Mouse (Mus musculus): ENCODE data around the gene Zkscan5. TPM values are rescaled to one million over a fixed set of nuclear protein-coding genes. Genes with fewer than 3 reads are reported as not detected.

The Zkscan5 gene
- polyA plus RNA-seq, 1 experiment from 2014 or later: 15.4 TPM

- H3K36me3 ChIP-seq (ENCODE audit: control insufficient read depth, insufficient read depth, low read length): no peaks in the 10 kb centered on the region; the same call in 1 of the 2 replicates
- DNase-seq (ENCODE audit: low spot score): peak; percentile 44
- H3K27me3 ChIP-seq (ENCODE audit: control insufficient read depth, insufficient read depth, low read length): no peaks in the 10 kb centered on the region
Measured at GRCm38 (mm10) chr5:145234636-145235035, 30.3 kb downstream of the Zkscan5 start.

GRCm38 (mm10) chr5:145249520-145249919 is 45.2 kb downstream of the Zkscan5 start:
- H3K9ac ChIP-seq (ENCODE audit: low read depth, low read length): no peak overlapping the region
- H3K4me1 ChIP-seq (replicated peaks; ENCODE audit: control insufficient read depth, insufficient read depth, low read length): no peaks in the 10 kb centered on the region
- no peak for DNase-seq (ENCODE audit: low spot score)
- no peak overlapping the region for H3K4me2 ChIP-seq (replicated peaks; ENCODE audit: low read depth, low read length)
- H3K27ac ChIP-seq (ENCODE audit: low read depth, low read length): no peak overlapping the region
- H3K4me3 ChIP-seq (ENCODE audit: low read depth, low read length): no peak overlapping the region
- H3K9me3 ChIP-seq (ENCODE audit: control insufficient read depth, low read length): no peaks in the 10 kb centered on the region
- H3K36me3 ChIP-seq (ENCODE audit: control insufficient read depth, insufficient read depth, low read length): no peaks in the 10 kb centered on the region
- 96% methylated on average over 3 of the region's 3 CpGs for WGBS
- ATAC-seq (ENCODE audit: low FRiP score): no peak
- H3K27me3 ChIP-seq (ENCODE audit: control insufficient read depth, insufficient read depth, low read length): no peaks in the 10 kb centered on the region

More at GRCm38 (mm10) chr5:145234636-145235035, 30.3 kb downstream of the Zkscan5 start:
- Histone ChIP-seq H3K4me3 (ENCODE audit: low read depth, low read length) (no peak overlapping the region), H3K4me1 (replicated peaks; ENCODE audit: control insufficient read depth, insufficient read depth, low read length) (no peaks in the 10 kb centered on the region), H3K9ac (ENCODE audit: low read depth, low read length) (no peak overlapping the region), H3K9me3 (ENCODE audit: control insufficient read depth, low read length) (no peaks in the 10 kb centered on the region), H3K4me2 (replicated peaks; ENCODE audit: low read depth, low read length) (no peak overlapping the region), H3K27ac (ENCODE audit: low read depth, low read length) (no peak overlapping the region)
- ATAC-seq (ENCODE audit: low FRiP score): no peak

Other genes with a start within 250 kb of the Zkscan5 start
- gene Smurf1, start 238.7 kb upstream of the Zkscan5 start, polyA plus RNA-seq (2014; fragmentation: Nextera tagmentation; extraction: Ambion mirVana): 16.6 and 18.1 TPM in 2 replicates
- not detected in 2 replicates for gene Gm4871, start 171.8 kb upstream of the Zkscan5 start, polyA plus RNA-seq (2014; fragmentation: Nextera tagmentation; extraction: Ambion mirVana)
- gene 1700018F24Rik, start 161.6 kb upstream of the Zkscan5 start, polyA plus RNA-seq (2014; fragmentation: Nextera tagmentation; extraction: Ambion mirVana): 0.13 TPM in 1 of 2 replicates, not detected in the other
- 179 and 185 TPM in 2 replicates for gene Arpc1a, start 120.7 kb upstream of the Zkscan5 start, polyA plus RNA-seq (2014; fragmentation: Nextera tagmentation; extraction: Ambion mirVana)
- not detected in 2 replicates for gene Kpna7, start 120.5 kb upstream of the Zkscan5 start, polyA plus RNA-seq (2014; fragmentation: Nextera tagmentation; extraction: Ambion mirVana)
- gene Arpc1b, start 90.3 kb upstream of the Zkscan5 start, polyA plus RNA-seq (2014; fragmentation: Nextera tagmentation; extraction: Ambion mirVana): 49.3 and 54.3 TPM in 2 replicates
- gene Pdap1, start 64.3 kb upstream of the Zkscan5 start, polyA plus RNA-seq (2014; fragmentation: Nextera tagmentation; extraction: Ambion mirVana): 127 and 138 TPM in 2 replicates
- gene Bud31, start 64.2 kb upstream of the Zkscan5 start, polyA plus RNA-seq (2014; fragmentation: Nextera tagmentation; extraction: Ambion mirVana): 265 and 269 TPM in 2 replicates
- gene Ptcd1, start 37.5 kb upstream of the Zkscan5 start, polyA plus RNA-seq (2014; fragmentation: Nextera tagmentation; extraction: Ambion mirVana): 12.3 and 15.9 TPM in 2 replicates
- gene Cpsf4, start 37.3 kb upstream of the Zkscan5 start, polyA plus RNA-seq (2014; fragmentation: Nextera tagmentation; extraction: Ambion mirVana): 27.3 and 31.9 TPM in 2 replicates
- 486 and 490 TPM in 2 replicates for gene Atp5j2, start 12.5 kb upstream of the Zkscan5 start, polyA plus RNA-seq (2014; fragmentation: Nextera tagmentation; extraction: Ambion mirVana)
- gene Zkscan14, start 2.7 kb upstream of the Zkscan5 start, polyA plus RNA-seq (2014; fragmentation: Nextera tagmentation; extraction: Ambion mirVana): 8.8 and 9.0 TPM in 2 replicates
- 45.9 and 47.6 TPM in 2 replicates for gene Zfp655, start 27.2 kb downstream of the Zkscan5 start, polyA plus RNA-seq (2014; fragmentation: Nextera tagmentation; extraction: Ambion mirVana)
- gene Zscan25, start 75.9 kb downstream of the Zkscan5 start, polyA plus RNA-seq (2014; fragmentation: Nextera tagmentation; extraction: Ambion mirVana): 0.53 and 1.3 TPM in 2 replicates
- not detected in 2 replicates for gene Cyp3a57, start 140.7 kb downstream of the Zkscan5 start, polyA plus RNA-seq (2014; fragmentation: Nextera tagmentation; extraction: Ambion mirVana)

Measured in hindbrain, embryonic 11.5 days (tissue).